Mouse (Mus musculus): ENCODE data around the gene Olfr875. TPM values are rescaled to one million over a fixed set of nuclear protein-coding genes. Genes with fewer than 3 reads are reported as not detected.

The Olfr875 gene
- polyA plus RNA-seq, 1 experiment = not detected

DNA sequence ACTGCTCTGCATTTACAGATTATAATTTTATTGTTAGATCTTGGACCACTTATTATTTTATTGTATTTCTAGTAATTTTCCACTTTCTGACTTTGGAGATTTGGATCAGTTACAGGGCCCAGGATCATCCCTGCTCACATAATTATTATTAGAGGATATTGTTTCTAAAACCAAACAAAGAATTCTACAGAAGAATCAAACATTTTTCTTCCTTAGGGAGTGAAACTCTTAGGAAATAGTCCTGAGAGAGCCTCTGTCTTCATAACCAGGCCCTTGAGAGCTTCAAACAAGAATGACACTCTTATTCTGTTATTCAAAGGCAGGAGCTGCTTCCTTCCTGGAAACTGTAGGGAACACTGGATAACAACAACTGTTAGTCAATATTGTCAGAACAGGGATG is 31.1 kb downstream of the Olfr875 start, which contains the start of gene Olfr876:
Olfr876 (plus strand) TSS at position 301 of the 400 bp plus-strand sequence.
- Histone ChIP-seq H3K4me2 (ENCODE audit: low read depth) (no peak within 1 kb of the TSS), H3K79me2 (ENCODE audit: control insufficient read depth, insufficient read depth) (no peaks in the 10 kb centered on the region), H3K36me3 (ENCODE audit: control insufficient read depth, insufficient read depth) (no peaks in the 10 kb centered on the region), H3K27me3 (ENCODE audit: control insufficient read depth, insufficient read depth, insufficient read length) (no peaks in the 10 kb centered on the region), H3ac (ENCODE audit: control insufficient read depth, insufficient read length) (no peak within 1 kb of the TSS), H3K4me3 (no peak within 1 kb of the TSS)
- no peak for TF ChIP-seq E2F4 (IDR thresholded peaks at IDR 0.05; ENCODE audit: insufficient read depth)
- no peak for TF ChIP-seq TCF3 (IDR thresholded peaks at IDR 0.05; ENCODE audit: insufficient read length, low read depth)
- no peak for TF ChIP-seq MYOD1 (IDR thresholded peaks at IDR 0.05; ENCODE audit: control insufficient read depth in 1 of 3, insufficient read length in 2 of 3, low read depth in 2 of 3)
- no peak for TF ChIP-seq CEBPB (IDR thresholded peaks at IDR 0.05; ENCODE audit: insufficient read depth, poor library complexity, severe bottlenecking)
- TF ChIP-seq USF1 (IDR thresholded peaks at IDR 0.05; ENCODE audit: low read depth) = no peak
- TF ChIP-seq REST (IDR thresholded peaks at IDR 0.05; ENCODE audit: insufficient read depth, insufficient read length) = no peak

DNA sequence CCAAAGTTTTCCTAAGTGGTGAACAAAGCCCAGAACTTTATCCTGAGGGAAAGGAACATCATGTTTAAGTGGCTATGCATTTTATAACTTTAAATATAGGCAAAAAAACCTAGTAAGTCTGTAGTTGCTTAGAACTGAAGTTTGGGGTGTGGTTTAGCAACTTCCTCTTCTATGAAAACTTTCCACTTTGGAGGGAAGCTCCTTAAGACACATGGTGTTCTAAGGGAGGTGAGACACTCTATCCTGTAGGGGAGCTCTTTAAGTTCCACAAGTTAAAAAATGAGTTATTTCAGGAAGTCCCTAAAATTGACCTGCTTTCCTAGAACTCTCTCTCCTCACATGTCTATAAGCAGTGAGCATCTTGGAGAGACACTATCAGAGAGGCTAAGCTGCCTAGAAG is 35.6 kb downstream of the Olfr875 start:
- Histone ChIP-seq H3K36me3 (ENCODE audit: control insufficient read depth, insufficient read depth) (no peaks in the 10 kb centered on the region), H3ac (ENCODE audit: control insufficient read depth, insufficient read length) (no peak overlapping the region), H3K79me2 (ENCODE audit: control insufficient read depth, insufficient read depth) (no peaks in the 10 kb centered on the region), H3K4me3 (no peak overlapping the region), H3K27me3 (ENCODE audit: control insufficient read depth, insufficient read depth, insufficient read length) (no peaks in the 10 kb centered on the region), H3K4me2 (ENCODE audit: low read depth) (no peak overlapping the region)
- TF ChIP-seq USF1 (IDR thresholded peaks at IDR 0.05; ENCODE audit: low read depth) = no peak
- no peak for TF ChIP-seq MAX (IDR thresholded peaks at IDR 0.05; ENCODE audit: low read depth)
- TF ChIP-seq POLR2A (IDR thresholded peaks at IDR 0.05; ENCODE audit: insufficient read length, low read depth) = no peak

DNA sequence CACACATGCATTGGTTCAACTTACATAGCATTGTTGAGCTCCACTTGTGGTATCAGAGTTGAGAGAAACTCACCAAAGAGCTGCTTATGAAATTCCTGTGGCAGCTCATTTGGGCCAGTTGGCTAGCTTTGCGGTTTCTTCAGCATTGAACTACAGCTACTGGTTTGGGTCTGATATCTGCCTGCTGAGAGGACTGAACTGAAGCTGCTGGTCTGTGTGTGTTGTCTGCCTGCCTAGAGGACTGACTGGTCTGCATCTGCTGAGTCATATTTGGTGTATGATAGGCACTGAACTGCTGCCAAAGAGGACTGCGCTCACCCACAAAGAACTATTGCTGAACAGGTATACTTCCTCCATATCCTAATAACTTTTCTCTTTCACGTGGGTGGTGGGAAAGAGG is 36.8 kb downstream of the Olfr875 start:
- Histone ChIP-seq H3K4me3 (no peak overlapping the region), H3ac (ENCODE audit: control insufficient read depth, insufficient read length) (no peak overlapping the region), H3K4me2 (ENCODE audit: low read depth) (no peak overlapping the region), H3K36me3 (ENCODE audit: control insufficient read depth, insufficient read depth) (no peaks in the 10 kb centered on the region), H3K27me3 (ENCODE audit: control insufficient read depth, insufficient read depth, insufficient read length) (no peaks in the 10 kb centered on the region), H3K79me2 (ENCODE audit: control insufficient read depth, insufficient read depth) (no peaks in the 10 kb centered on the region)
- TF ChIP-seq CEBPB (IDR thresholded peaks at IDR 0.05; ENCODE audit: insufficient read depth, poor library complexity, severe bottlenecking) (0 out of 2 replicates have a peak, but pooled peaks have one; percentile 3), MAX (IDR thresholded peaks at IDR 0.05; ENCODE audit: low read depth) (no peak)

DNA sequence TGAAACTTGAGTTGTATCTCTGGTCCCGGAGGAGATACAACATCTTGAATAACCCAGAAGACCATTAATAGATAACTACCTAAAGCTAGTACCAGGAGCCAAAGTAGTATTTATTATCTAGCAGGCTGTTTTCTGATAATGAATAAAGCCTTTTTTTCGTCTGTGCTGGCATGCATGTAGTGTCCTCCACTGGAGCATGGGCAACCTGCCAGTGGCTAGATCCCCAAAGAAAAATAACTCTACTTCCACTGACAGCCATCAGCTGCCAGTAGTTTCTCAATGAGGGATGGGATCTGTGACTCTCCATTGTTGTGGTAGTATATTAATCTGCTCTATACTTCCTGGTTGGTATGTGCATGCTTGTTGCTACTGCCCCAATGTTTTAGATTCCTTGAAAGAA is 37.3 kb downstream of the Olfr875 start:
- no peak overlapping the region for H3K4me2 ChIP-seq (ENCODE audit: low read depth)
- H3ac ChIP-seq (ENCODE audit: control insufficient read depth, insufficient read length) = no peak overlapping the region
- H3K27me3 ChIP-seq (ENCODE audit: control insufficient read depth, insufficient read depth, insufficient read length) = no peaks in the 10 kb centered on the region
- no peaks in the 10 kb centered on the region for H3K79me2 ChIP-seq (ENCODE audit: control insufficient read depth, insufficient read depth)
- no peak overlapping the region for H3K4me3 ChIP-seq
- TF ChIP-seq REST (IDR thresholded peaks at IDR 0.05; ENCODE audit: insufficient read depth, insufficient read length) = no peak
- TF ChIP-seq TCF3 (IDR thresholded peaks at IDR 0.05; ENCODE audit: insufficient read length, low read depth) = no peak
- no peak for TF ChIP-seq MYOD1 (IDR thresholded peaks at IDR 0.05; ENCODE audit: control insufficient read depth in 1 of 3, insufficient read length in 2 of 3, low read depth in 2 of 3)
- TF ChIP-seq POLR2A (IDR thresholded peaks at IDR 0.05; ENCODE audit: insufficient read length, low read depth) = no peak
- TF ChIP-seq MYOG (IDR thresholded peaks at IDR 0.05; ENCODE audit: control insufficient read depth in 1 of 3, insufficient read depth in 1 of 3, insufficient read length in 2 of 3, low read depth in 2 of 3) = no peak
- TF ChIP-seq MAX (IDR thresholded peaks at IDR 0.05; ENCODE audit: low read depth) = no peak
- no peak for TF ChIP-seq POLR2AphosphoS2 (IDR thresholded peaks at IDR 0.05; ENCODE audit: insufficient read length, low read depth)
- no peak for TF ChIP-seq E2F4 (IDR thresholded peaks at IDR 0.05; ENCODE audit: insufficient read depth)
- no peak for TF ChIP-seq TCF12 (IDR thresholded peaks at IDR 0.05; ENCODE audit: insufficient read depth, poor library complexity, severe bottlenecking)
- TF ChIP-seq CEBPB (IDR thresholded peaks at IDR 0.05; ENCODE audit: insufficient read depth, poor library complexity, severe bottlenecking) = no peak
- TF ChIP-seq USF1 (IDR thresholded peaks at IDR 0.05; ENCODE audit: low read depth) = no peak
- TF ChIP-seq SRF (IDR thresholded peaks at IDR 0.05; ENCODE audit: control insufficient read depth, insufficient read length, low read depth) = no peak
- no peaks in the 10 kb centered on the region for H3K36me3 ChIP-seq (ENCODE audit: control insufficient read depth, insufficient read depth)

DNA sequence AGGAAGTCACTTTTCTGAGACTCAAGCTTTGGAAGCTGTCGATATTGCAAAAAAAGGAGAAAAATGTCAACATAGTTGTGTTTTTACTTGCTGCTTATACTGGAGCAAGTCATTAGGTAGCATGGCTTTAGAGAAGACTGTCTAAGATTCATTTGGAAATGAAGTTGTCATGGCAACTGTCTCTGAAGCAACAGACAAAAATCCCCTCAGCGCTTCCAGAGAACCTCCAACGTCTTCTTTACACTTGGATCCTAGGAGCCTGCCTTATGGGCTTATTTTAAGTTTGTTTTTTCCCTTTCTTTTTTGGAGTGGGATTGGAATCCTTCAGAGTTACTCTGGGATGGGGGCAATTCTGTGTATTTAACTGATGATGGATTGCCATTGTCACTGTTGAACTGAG is 43.0 kb downstream of the Olfr875 start:
- no peak for TF ChIP-seq MAX (IDR thresholded peaks at IDR 0.05; ENCODE audit: low read depth)
- no peak for TF ChIP-seq TCF3 (IDR thresholded peaks at IDR 0.05; ENCODE audit: insufficient read length, low read depth)
- TF ChIP-seq TCF12 (IDR thresholded peaks at IDR 0.05; ENCODE audit: insufficient read depth, poor library complexity, severe bottlenecking) = no peak
- TF ChIP-seq POLR2AphosphoS2 (IDR thresholded peaks at IDR 0.05; ENCODE audit: insufficient read length, low read depth) = no peak
- no peak for TF ChIP-seq E2F4 (IDR thresholded peaks at IDR 0.05; ENCODE audit: insufficient read depth)
- TF ChIP-seq CEBPB (IDR thresholded peaks at IDR 0.05; ENCODE audit: insufficient read depth, poor library complexity, severe bottlenecking) = no peak
- no peak for TF ChIP-seq MYOG (IDR thresholded peaks at IDR 0.05; ENCODE audit: control insufficient read depth in 1 of 3, insufficient read depth in 1 of 3, insufficient read length in 2 of 3, low read depth in 2 of 3)
- TF ChIP-seq SRF (IDR thresholded peaks at IDR 0.05; ENCODE audit: control insufficient read depth, insufficient read length, low read depth) = no peak
- TF ChIP-seq USF1 (IDR thresholded peaks at IDR 0.05; ENCODE audit: low read depth) = no peak
- TF ChIP-seq MYOD1 (IDR thresholded peaks at IDR 0.05; ENCODE audit: control insufficient read depth in 1 of 3, insufficient read length in 2 of 3, low read depth in 2 of 3) = no peak
- TF ChIP-seq REST (IDR thresholded peaks at IDR 0.05; ENCODE audit: insufficient read depth, insufficient read length) = no peak
- Histone ChIP-seq H3ac (ENCODE audit: control insufficient read depth, insufficient read length) (no peak overlapping the region), H3K4me3 (no peak overlapping the region), H3K79me2 (ENCODE audit: control insufficient read depth, insufficient read depth) (no peaks in the 10 kb centered on the region), H3K4me2 (ENCODE audit: low read depth) (no peak overlapping the region), H3K36me3 (ENCODE audit: control insufficient read depth, insufficient read depth) (no peaks in the 10 kb centered on the region), H3K27me3 (ENCODE audit: control insufficient read depth, insufficient read depth, insufficient read length) (no peaks in the 10 kb centered on the region)

Other genes with a start within 250 kb of the Olfr875 start
- gene Esam, start 243.8 kb upstream of the Olfr875 start, polyA plus RNA-seq (2012; fragmentation: generic; extraction: Trizol) = 0.04 TPM
- not detected for gene Vsig2, start 232.6 kb upstream of the Olfr875 start, polyA plus RNA-seq (2012; fragmentation: generic; extraction: Trizol)
- gene Nrgn, start 219.0 kb upstream of the Olfr875 start, polyA plus RNA-seq (2012; fragmentation: generic; extraction: Trizol) = 0.42 TPM
- gene Siae, start 216.2 kb upstream of the Olfr875 start, polyA plus RNA-seq (2012; fragmentation: generic; extraction: Trizol) = 0.60 TPM
- gene Spa17, start 158.1 kb upstream of the Olfr875 start, polyA plus RNA-seq (2012; fragmentation: generic; extraction: Trizol) = 2.7 TPM
- gene Tbrg1, start 114.5 kb upstream of the Olfr875 start, polyA plus RNA-seq (2012; fragmentation: generic; extraction: Trizol) = 93.3 TPM
- 0.02 TPM for gene Panx3, start 102.6 kb upstream of the Olfr875 start, polyA plus RNA-seq (2012; fragmentation: generic; extraction: Trizol)
- gene Olfr160, start 55.6 kb upstream of the Olfr875 start, polyA plus RNA-seq (2012; fragmentation: generic; extraction: Trizol) = not detected
- not detected for gene Olfr874, start 26.8 kb upstream of the Olfr875 start, polyA plus RNA-seq (2012; fragmentation: generic; extraction: Trizol)
- gene Olfr876, start 31.2 kb downstream of the Olfr875 start, polyA plus RNA-seq (2012; fragmentation: generic; extraction: Trizol) = not detected
- not detected for gene Olfr877, start 82.4 kb downstream of the Olfr875 start, polyA plus RNA-seq (2012; fragmentation: generic; extraction: Trizol)
- not detected for gene Olfr145, start 124.9 kb downstream of the Olfr875 start, polyA plus RNA-seq (2012; fragmentation: generic; extraction: Trizol)
- gene Olfr878, start 146.0 kb downstream of the Olfr875 start, polyA plus RNA-seq (2012; fragmentation: generic; extraction: Trizol) = not detected
- not detected for gene Olfr881, start 220.0 kb downstream of the Olfr875 start, polyA plus RNA-seq (2012; fragmentation: generic; extraction: Trizol)

All from myocyte (in vitro differentiated cells).